ENCODE assay signal across 11 mouse cellular contexts in genomic region chr4:107892663-107893062, GRCm38 (mm10). TPM values are rescaled to one million over a fixed set of nuclear protein-coding genes. Genes with fewer than 3 reads are reported as not detected.
DNase-seq lines count a peak whose midpoint lies in the region; ATAC-seq lines count a peak whose summit lies in the region.
"Had no signal": no experiment of that assay in that cellular context is flagged by ENCODE, and none has a peak within 500 bp of the region (broad histone marks: within the 10 kb centered on the region; RNA-seq: fewer than 3 reads in every experiment).

No protein-coding gene starts in this region.

- no peaks in the 10 kb centered on the region for H3K9me3 ChIP-seq in kidney, embryonic 14.5 days (ENCODE audit: control insufficient read depth, low read length)
- H3K9me3 ChIP-seq: limb, embryonic 13.5 days had no signal

- H3K9ac ChIP-seq in kidney, embryonic 14.5 days (ENCODE audit: low read depth, low read length) = no peak overlapping the region
- H3K9ac ChIP-seq: limb, embryonic 13.5 days had no signal

- no peaks in the 10 kb centered on the region for H3K27me3 ChIP-seq in kidney, embryonic 14.5 days (ENCODE audit: control insufficient read depth, insufficient read depth, low read length)
- H3K27me3 ChIP-seq: limb, embryonic 13.5 days had no signal

- H3K4me1 ChIP-seq in kidney, embryonic 14.5 days (ENCODE audit: control insufficient read depth, insufficient read depth, low read length) = peaks cover 7% of the 10 kb centered on the region; the same call in 1 of the 2 replicates

- peak; percentile 17 for DNase-seq in adrenal gland, postnatal 14 days
- no peak for DNase-seq in adrenal gland, postnatal 4 days (ENCODE audit: low spot score in 2 of 2)
- DNase-seq in kidney, adult 9 months = peak; percentile 31
- DNase-seq in 3T3-L1 (ENCODE audit: low read depth, low spot score) = peak; percentile 59
- DNase-seq in ZHBTc4 (ENCODE audit: low read depth, low spot score) = peak; percentile 30
- DNase-seq in right cerebral cortex, postnatal 14 days = no peak
- DNase-seq in natural killer cell, adult 2 months (ENCODE audit: low spot score in 2 of 2) = no peak
- DNase-seq: cerebellum, postnatal 25 days; right cerebral cortex, adult 18-20 months had no signal

- H3K4me2 ChIP-seq in kidney, embryonic 14.5 days (replicated peaks; ENCODE audit: low read depth, low read length) = no peak overlapping the region
- H3K4me2 ChIP-seq: limb, embryonic 13.5 days had no signal

- peaks cover 56% of the 10 kb centered on the region for H3K36me3 ChIP-seq in kidney, embryonic 14.5 days (ENCODE audit: control insufficient read depth, insufficient read depth, low read length)

- H3K4me3 ChIP-seq in kidney, embryonic 14.5 days (ENCODE audit: low read length) = no peak overlapping the region
- H3K4me3 ChIP-seq: limb, embryonic 13.5 days had no signal

- no peak for ATAC-seq in kidney, embryonic 14.5 days (ENCODE audit: low FRiP score, low TSS enrichment)

- no peak overlapping the region for H3K27ac ChIP-seq in kidney, embryonic 14.5 days (ENCODE audit: low read depth, low read length)
- H3K27ac ChIP-seq: limb, embryonic 13.5 days had no signal

- WGBS in kidney, embryonic 14.5 days = 81% methylated on average over 2 of the region's 2 CpGs

RNA-seq across cellular contexts. Expression of gene 0610037L13Rik, which starts 3.0 kb away (rescaled TPM):
- 75.3 and 75.4 TPM in 2 replicates for total RNA-seq in adrenal gland, postnatal 14 days (2021)
- total RNA-seq in adrenal gland, postnatal 4 days (2021) = 10 to 100 TPM; 76.9 to 89.9 TPM
- 126 and 148 TPM in 2 replicates for polyA plus RNA-seq in kidney, embryonic 14.5 days (2014; fragmentation: Nextera tagmentation; extraction: Ambion mirVana)

RNA-seq across cellular contexts. Expression of gene Magoh, which starts 13.1 kb away (rescaled TPM):
- total RNA-seq in adrenal gland, postnatal 14 days (2021) = 91.3 and 98.1 TPM in 2 replicates
- total RNA-seq in adrenal gland, postnatal 4 days (2021) = 100 to 1,000 TPM; 108 to 111 TPM
- 229 and 331 TPM in 2 replicates for polyA plus RNA-seq in kidney, embryonic 14.5 days (2014; fragmentation: Nextera tagmentation; extraction: Ambion mirVana)

RNA-seq across cellular contexts. Expression of gene Cpt2, which starts 30.7 kb away (rescaled TPM):
- 247 and 275 TPM in 2 replicates for total RNA-seq in adrenal gland, postnatal 14 days (2021)
- total RNA-seq in adrenal gland, postnatal 4 days (2021) = 100 to 1,000 TPM; 112 to 120 TPM
- 33.0 and 49.5 TPM in 2 replicates for polyA plus RNA-seq in kidney, embryonic 14.5 days (2014; fragmentation: Nextera tagmentation; extraction: Ambion mirVana)

Comparison
In these comparisons a context has a peak if more than half of its experiments do, and no peak if none do; other contexts are left out.
1. DNase-seq: peak in adrenal gland, postnatal 14 days (single experiment), kidney, adult 9 months (single experiment), 3T3-L1 (single experiment) and ZHBTc4 (single experiment); none in adrenal gland, postnatal 4 days (0 of 2), right cerebral cortex, postnatal 14 days (single experiment) and natural killer cell, adult 2 months (0 of 2).